Mouse (Mus musculus): ENCODE measurements around the gene Nkx2-1. TPM values are rescaled to one million over a fixed set of nuclear protein-coding genes. Genes with fewer than 3 reads are reported as not detected.

Nkx2-1 gene
- polyA plus RNA-seq, 1 experiment: not detected

DNA sequence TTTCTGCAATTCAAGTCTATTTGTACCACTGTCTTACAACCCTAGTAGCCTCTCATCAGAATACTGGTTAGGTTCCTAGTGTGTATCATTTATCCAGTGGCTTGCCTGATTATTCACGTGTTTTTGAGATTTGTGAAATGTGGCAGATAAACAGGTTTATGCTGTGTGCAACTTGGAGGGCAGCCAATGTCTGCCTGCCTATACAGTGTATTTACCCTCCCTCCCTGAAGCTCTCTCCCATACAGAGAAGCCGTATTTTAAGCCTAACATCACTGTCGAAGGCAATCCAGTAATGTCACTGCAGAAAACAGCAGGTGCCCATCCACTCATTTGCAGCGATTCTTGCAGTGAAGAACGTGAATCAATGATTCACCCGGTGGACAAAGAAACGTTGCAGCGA is 28.3 kb downstream of the Nkx2-1 start:
- WGBS: 42% methylated on average over 8 of the region's 8 CpGs
- H3K27ac ChIP-seq (ENCODE audit: insufficient read depth, low read depth, low read length): no peak overlapping the region
- TF ChIP-seq CTCF (conservative IDR thresholded peaks at IDR 0.05; ENCODE audit: insufficient read depth, insufficient read length, low read depth, low read length) (no peak), POLR2A (IDR thresholded peaks at IDR 0.05; ENCODE audit: low read depth, low read length) (no peak)

DNA sequence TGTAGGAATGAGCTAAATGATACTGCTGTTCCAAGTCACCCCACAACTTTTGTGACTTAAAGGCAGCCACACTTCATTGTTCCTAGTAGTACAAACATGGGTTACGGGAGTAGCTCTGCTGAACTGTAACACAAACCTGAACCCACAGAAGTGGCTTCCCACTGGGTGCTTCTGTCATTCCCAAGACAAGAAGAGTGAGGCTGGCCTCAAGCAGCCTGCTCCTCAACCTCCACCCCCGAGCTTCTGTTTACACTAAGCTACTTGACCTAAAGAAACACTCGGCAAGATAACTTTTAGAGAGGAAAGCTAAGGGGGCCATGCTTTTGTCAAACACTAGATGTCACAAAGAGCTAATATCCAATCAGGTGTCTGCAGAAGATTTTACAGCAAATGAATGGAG is 49.7 kb downstream of the Nkx2-1 start:
- H3K36me3 ChIP-seq (ENCODE audit: control insufficient read depth, insufficient read depth, low read length): no peaks in the 10 kb centered on the region
- TF ChIP-seq CTCF (conservative IDR thresholded peaks at IDR 0.05; ENCODE audit: insufficient read depth, insufficient read length, low read depth, low read length) (no peak), POLR2A (IDR thresholded peaks at IDR 0.05; ENCODE audit: low read depth, low read length) (no peak)
- 48% methylated on average over 3 of the region's 3 CpGs for WGBS
- H3K4me1 ChIP-seq (ENCODE audit: control insufficient read depth, insufficient read depth, low read length): no peaks in the 10 kb centered on the region
- no peaks in the 10 kb centered on the region for H3K27me3 ChIP-seq (replicated peaks; ENCODE audit: control insufficient read depth, insufficient read depth, low read length)
- DNase-seq: no peak
- H3K27ac ChIP-seq (ENCODE audit: insufficient read depth, low read depth, low read length): no peak overlapping the region
- H3K4me3 ChIP-seq (ENCODE audit: insufficient read depth, low read depth, low read length): no peak overlapping the region

More for the DNA sequence above, 28.3 kb downstream of the Nkx2-1 start:
- Histone ChIP-seq H3K4me1 (ENCODE audit: control insufficient read depth, insufficient read depth, low read length) (no peaks in the 10 kb centered on the region), H3K27me3 (replicated peaks; ENCODE audit: control insufficient read depth, insufficient read depth, low read length) (no peaks in the 10 kb centered on the region), H3K36me3 (ENCODE audit: control insufficient read depth, insufficient read depth, low read length) (no peaks in the 10 kb centered on the region), H3K4me3 (ENCODE audit: insufficient read depth, low read depth, low read length) (no peak overlapping the region)
- no peak for DNase-seq

DNA sequence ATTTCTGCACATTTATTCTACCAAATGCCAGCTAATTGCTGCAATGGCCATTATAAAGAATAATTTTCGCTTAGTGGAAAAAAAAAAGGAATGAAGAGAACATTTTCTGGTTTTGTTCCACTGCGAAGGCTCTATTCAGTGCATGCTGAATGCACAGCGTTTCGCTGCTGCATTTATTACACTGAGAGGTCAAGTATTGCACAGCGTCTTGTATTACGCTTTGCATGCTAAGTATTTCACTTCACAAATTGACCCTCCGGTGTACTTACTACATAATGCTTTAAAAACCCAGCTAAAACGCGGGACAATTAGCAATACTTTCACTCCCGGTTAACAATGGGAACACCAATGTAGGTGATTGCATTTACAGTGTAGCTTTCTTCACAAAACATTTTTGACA is 54.1 kb downstream of the Nkx2-1 start:
- 66% methylated on average over 10 of the region's 10 CpGs for WGBS
- TF ChIP-seq CTCF (conservative IDR thresholded peaks at IDR 0.05; ENCODE audit: insufficient read depth, insufficient read length, low read depth, low read length): no peak
- TF ChIP-seq POLR2A (IDR thresholded peaks at IDR 0.05; ENCODE audit: low read depth, low read length): no peak
- Histone ChIP-seq H3K36me3 (ENCODE audit: control insufficient read depth, insufficient read depth, low read length) (no peaks in the 10 kb centered on the region), H3K27ac (ENCODE audit: insufficient read depth, low read depth, low read length) (no peak overlapping the region), H3K4me3 (ENCODE audit: insufficient read depth, low read depth, low read length) (no peak overlapping the region), H3K27me3 (replicated peaks; ENCODE audit: control insufficient read depth, insufficient read depth, low read length) (no peaks in the 10 kb centered on the region), H3K4me1 (ENCODE audit: control insufficient read depth, insufficient read depth, low read length) (no peaks in the 10 kb centered on the region)
- DNase-seq: no peak

Other genes starting within 250 kb of the Nkx2-1 start
- 5.0 and 6.2 TPM in 2 replicates for gene Mbip, start 191.0 kb downstream of the Nkx2-1 start, polyA plus RNA-seq (2012; rRNA removed)
- gene Nkx2-9, start 76.4 kb upstream of the Nkx2-1 start, polyA plus RNA-seq (2012; rRNA removed): not detected in 2 replicates
- not detected in 2 replicates for gene Pax9, start 154.9 kb upstream of the Nkx2-1 start, polyA plus RNA-seq (2012; rRNA removed)

All from kidney, adult 2 months (tissue).